Mouse (Mus musculus): ENCODE results near the gene Insig1. TPM values are rescaled to one million over a fixed set of nuclear protein-coding genes. Genes with fewer than 3 reads are reported as not detected.

The Insig1 gene
- total and polyA plus RNA-seq, 3 experiments = 1.4 to 2.4 TPM; not detected in 1

GRCm38 (mm10) chr5:28070149-28070827 lies 875 bp upstream of the Insig1 start:
- no peak for TF ChIP-seq POLR2AphosphoS5 (IDR thresholded peaks at IDR 0.05; ENCODE audit: insufficient replicate concordance, low read depth, low read length)
- no peak for TF ChIP-seq GATA1 (IDR thresholded peaks at IDR 0.05; ENCODE audit: borderline replicate concordance, low read length)
- no peak for TF ChIP-seq TAL1 (conservative IDR thresholded peaks at IDR 0.05; ENCODE audit: low read depth, low read length)
- TF ChIP-seq CTCF (IDR thresholded peaks at IDR 0.05; ENCODE audit: low read depth, low read length) = no peak
- no peak for TF ChIP-seq GATA2 (IDR thresholded peaks at IDR 0.05; ENCODE audit: borderline replicate concordance, low read depth, low read length)
- Histone ChIP-seq H3K4me1 (ENCODE audit: insufficient read depth, low read depth, low read length) (no peaks in the 10 kb centered on the region), H3K4me3 (ENCODE audit: low read depth, low read length) (no peak overlapping the region), H3K9me3 (replicated peaks) (peaks cover 8% of the 10 kb centered on the region), H3K36me3 (replicated peaks) (no peaks in the 10 kb centered on the region), H3K27me3 (ENCODE audit: insufficient read depth, low read length) (peaks cover 9% of the 10 kb centered on the region; the same call in 1 of the 2 replicates)
- ATAC-seq (ENCODE audit: extremely low read depth, insufficient number of reproducible peaks, low FRiP score, poor library complexity, severe bottlenecking) (no peak), DNase-seq (ENCODE audit: low spot score) (no peak)

DNA sequence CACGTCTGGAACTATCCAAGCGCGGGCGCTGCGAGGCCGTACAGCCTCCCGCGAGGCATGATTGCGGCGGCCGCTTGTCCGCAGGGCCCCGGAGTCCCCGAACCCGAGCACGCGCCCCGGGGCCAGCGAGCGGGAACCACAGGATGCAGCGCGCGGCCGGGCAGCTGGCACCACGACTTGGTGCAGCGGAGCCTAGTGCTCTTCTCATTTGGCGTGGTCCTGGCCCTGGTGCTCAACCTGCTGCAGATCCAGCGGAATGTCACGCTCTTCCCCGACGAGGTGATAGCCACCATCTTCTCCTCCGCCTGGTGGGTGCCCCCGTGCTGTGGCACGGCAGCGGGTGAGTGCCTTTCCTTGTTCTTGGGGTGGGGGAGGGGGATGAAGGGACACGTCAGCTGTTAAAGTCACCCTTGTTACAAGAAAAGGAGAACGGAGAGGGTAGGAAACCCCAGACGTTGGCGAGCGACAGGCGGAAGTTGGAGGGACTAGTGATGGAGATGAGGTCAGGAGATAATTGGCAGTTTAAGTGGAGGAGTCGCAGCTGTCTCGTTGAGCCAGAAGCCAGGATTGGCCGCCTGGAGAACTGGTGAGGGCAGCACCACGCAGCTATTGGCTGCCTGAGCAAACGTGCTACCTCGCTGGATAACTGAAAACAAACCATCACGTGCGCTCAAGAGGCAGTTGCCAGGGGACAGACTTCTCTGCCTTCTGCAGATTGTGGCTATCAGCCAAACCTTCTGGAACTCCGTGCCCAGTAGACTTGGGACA lies 477 bp downstream of the Insig1 start:
- TF ChIP-seq GATA2 (IDR thresholded peaks at IDR 0.05; ENCODE audit: borderline replicate concordance, low read depth, low read length) (no peak), TAL1 (conservative IDR thresholded peaks at IDR 0.05; ENCODE audit: low read depth, low read length) (no peak), GATA1 (IDR thresholded peaks at IDR 0.05; ENCODE audit: borderline replicate concordance, low read length) (no peak), CTCF (IDR thresholded peaks at IDR 0.05; ENCODE audit: low read depth, low read length) (no peak), POLR2AphosphoS5 (IDR thresholded peaks at IDR 0.05; ENCODE audit: insufficient replicate concordance, low read depth, low read length) (no peak)
- DNase-seq (ENCODE audit: low spot score) (no peak), ATAC-seq (ENCODE audit: extremely low read depth, insufficient number of reproducible peaks, low FRiP score, poor library complexity, severe bottlenecking) (peak; percentile 68)
- Histone ChIP-seq H3K36me3 (replicated peaks) (no peaks in the 10 kb centered on the region), H3K4me1 (ENCODE audit: insufficient read depth, low read depth, low read length) (no peaks in the 10 kb centered on the region), H3K9me3 (replicated peaks) (peaks cover 8% of the 10 kb centered on the region), H3K4me3 (ENCODE audit: low read depth, low read length) (peak overlapping the region; percentile 20; the same call in 1 of the 2 replicates), H3K27me3 (ENCODE audit: insufficient read depth, low read length) (peaks cover 9% of the 10 kb centered on the region; the same call in 1 of the 2 replicates)

- no peak for DNase-seq (ENCODE audit: low spot score)
- H3K4me3 ChIP-seq (ENCODE audit: low read depth, low read length) = no peak overlapping the region
- H3K9me3 ChIP-seq (replicated peaks) = no peaks in the 10 kb centered on the region
- H3K4me1 ChIP-seq (ENCODE audit: insufficient read depth, low read depth, low read length) = no peaks in the 10 kb centered on the region
- H3K27me3 ChIP-seq (ENCODE audit: insufficient read depth, low read length) = no peaks in the 10 kb centered on the region
- TF ChIP-seq POLR2AphosphoS5 (IDR thresholded peaks at IDR 0.05; ENCODE audit: insufficient replicate concordance, low read depth, low read length) = no peak
- TF ChIP-seq GATA1 (IDR thresholded peaks at IDR 0.05; ENCODE audit: borderline replicate concordance, low read length) = no peak
- no peak for TF ChIP-seq GATA2 (IDR thresholded peaks at IDR 0.05; ENCODE audit: borderline replicate concordance, low read depth, low read length)
- no peak for TF ChIP-seq CTCF (IDR thresholded peaks at IDR 0.05; ENCODE audit: low read depth, low read length)
- TF ChIP-seq TAL1 (conservative IDR thresholded peaks at IDR 0.05; ENCODE audit: low read depth, low read length) = no peak
- H3K36me3 ChIP-seq (replicated peaks) = no peaks in the 10 kb centered on the region
- no peak for ATAC-seq (ENCODE audit: extremely low read depth, insufficient number of reproducible peaks, low FRiP score, poor library complexity, severe bottlenecking)
Observed at GRCm38 (mm10) chr5:28079431-28079830, 8.3 kb downstream of the Insig1 start.

DNA sequence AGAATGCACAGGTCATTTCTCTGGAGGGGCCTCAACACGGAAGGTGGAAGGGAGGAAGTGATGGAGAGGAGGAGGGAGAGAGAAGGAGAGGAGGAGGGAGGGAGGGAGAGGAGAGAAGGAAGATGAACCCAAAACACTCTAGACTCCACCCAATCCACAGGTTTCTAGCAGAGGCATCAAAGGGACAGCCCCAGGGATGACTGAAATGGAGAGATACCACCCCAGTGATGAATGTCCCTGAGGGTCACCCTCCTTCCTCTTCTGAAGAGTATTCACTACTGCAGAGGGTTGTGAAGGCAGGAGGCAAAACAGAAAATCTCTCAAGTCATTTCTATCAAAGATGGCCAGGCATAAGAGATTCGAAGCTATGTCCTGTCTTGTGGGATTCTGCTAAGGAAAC lies 10.0 kb downstream of the Insig1 start:
- no peaks in the 10 kb centered on the region for H3K4me1 ChIP-seq (ENCODE audit: insufficient read depth, low read depth, low read length)
- TF ChIP-seq GATA1 (IDR thresholded peaks at IDR 0.05; ENCODE audit: borderline replicate concordance, low read length) (no peak), GATA2 (IDR thresholded peaks at IDR 0.05; ENCODE audit: borderline replicate concordance, low read depth, low read length) (no peak), TAL1 (conservative IDR thresholded peaks at IDR 0.05; ENCODE audit: low read depth, low read length) (no peak), CTCF (IDR thresholded peaks at IDR 0.05; ENCODE audit: low read depth, low read length) (no peak), POLR2AphosphoS5 (IDR thresholded peaks at IDR 0.05; ENCODE audit: insufficient replicate concordance, low read depth, low read length) (no peak)
- ATAC-seq (ENCODE audit: extremely low read depth, insufficient number of reproducible peaks, low FRiP score, poor library complexity, severe bottlenecking) (no peak), DNase-seq (ENCODE audit: low spot score) (no peak)
- H3K27me3 ChIP-seq (ENCODE audit: insufficient read depth, low read length) = no peaks in the 10 kb centered on the region; the same call in 1 of the 2 replicates
- H3K4me3 ChIP-seq (ENCODE audit: low read depth, low read length) = no peak overlapping the region
- no peaks in the 10 kb centered on the region for H3K9me3 ChIP-seq (replicated peaks)
- no peaks in the 10 kb centered on the region for H3K36me3 ChIP-seq (replicated peaks)

GRCm38 (mm10) chr5:28081822-28082221 lies 10.7 kb downstream of the Insig1 start:
- ATAC-seq (ENCODE audit: extremely low read depth, insufficient number of reproducible peaks, low FRiP score, poor library complexity, severe bottlenecking) (no peak), DNase-seq (ENCODE audit: low spot score) (no peak)
- Histone ChIP-seq H3K4me1 (ENCODE audit: insufficient read depth, low read depth, low read length) (no peaks in the 10 kb centered on the region), H3K36me3 (replicated peaks) (no peaks in the 10 kb centered on the region), H3K9me3 (replicated peaks) (no peaks in the 10 kb centered on the region), H3K4me3 (ENCODE audit: low read depth, low read length) (no peak overlapping the region), H3K27me3 (ENCODE audit: insufficient read depth, low read length) (no peaks in the 10 kb centered on the region; the same call in 1 of the 2 replicates)
- TF ChIP-seq TAL1 (conservative IDR thresholded peaks at IDR 0.05; ENCODE audit: low read depth, low read length) = no peak
- no peak for TF ChIP-seq GATA1 (IDR thresholded peaks at IDR 0.05; ENCODE audit: borderline replicate concordance, low read length)
- TF ChIP-seq POLR2AphosphoS5 (IDR thresholded peaks at IDR 0.05; ENCODE audit: insufficient replicate concordance, low read depth, low read length) = no peak
- TF ChIP-seq CTCF (IDR thresholded peaks at IDR 0.05; ENCODE audit: low read depth, low read length) = no peak
- TF ChIP-seq GATA2 (IDR thresholded peaks at IDR 0.05; ENCODE audit: borderline replicate concordance, low read depth, low read length) = no peak

- no peak overlapping the region for H3K4me3 ChIP-seq (ENCODE audit: low read depth, low read length)
- TF ChIP-seq GATA1 (IDR thresholded peaks at IDR 0.05; ENCODE audit: borderline replicate concordance, low read length) (no peak), CTCF (IDR thresholded peaks at IDR 0.05; ENCODE audit: low read depth, low read length) (no peak), POLR2AphosphoS5 (IDR thresholded peaks at IDR 0.05; ENCODE audit: insufficient replicate concordance, low read depth, low read length) (no peak), GATA2 (IDR thresholded peaks at IDR 0.05; ENCODE audit: borderline replicate concordance, low read depth, low read length) (no peak), TAL1 (conservative IDR thresholded peaks at IDR 0.05; ENCODE audit: low read depth, low read length) (no peak)
- no peaks in the 10 kb centered on the region for H3K4me1 ChIP-seq (ENCODE audit: insufficient read depth, low read depth, low read length)
- DNase-seq (ENCODE audit: low spot score) (no peak), ATAC-seq (ENCODE audit: extremely low read depth, insufficient number of reproducible peaks, low FRiP score, poor library complexity, severe bottlenecking) (no peak)
- H3K9me3 ChIP-seq (replicated peaks) = no peaks in the 10 kb centered on the region
- H3K27me3 ChIP-seq (ENCODE audit: insufficient read depth, low read length) = peaks cover under 1% of the 10 kb centered on the region; the same call in 1 of the 2 replicates
- no peaks in the 10 kb centered on the region for H3K36me3 ChIP-seq (replicated peaks)
Observed at GRCm38 (mm10) chr5:28082312-28082711, 11.1 kb downstream of the Insig1 start.
